Mouse (Mus musculus) granulocyte monocyte progenitor cell, adult 5-6 weeks (primary cell): ENCODE data around the gene Tmem235. TPM values are rescaled to one million over a fixed set of nuclear protein-coding genes. Genes with fewer than 3 reads are reported as not detected.
"Not testable (repeated sequence)": the region's sequence is repeated elsewhere in the genome, so short reads cannot be mapped to it uniquely, and the experiment has no call there.

Source experiments
- ATAC-seq: replicated peaks from 2 replicates; pipeline ENCODE4 v1.8.0; 2016; ENCODE audit warnings: mild to moderate bottlenecking, moderate TSS enrichment, inconsistent platforms; ENCODE audit not compliant: poor library complexity, severe bottlenecking
- total RNA-seq, 2 experiments: library from RNA; stranded (forward) in 1 of 2; stranded (reverse) in 1 of 2; fragments of 200-712, 200-1000 nt in 1 of 2; fragments of >200 nt in 1 of 2; fragmentation: Nextera tagmentation in 1 of 2; gene quantifications; 2 replicates each; pipeline ENCODE4 v1.2.3; 2014 to 2017

Tmem235 gene
- total RNA-seq (2014; fragmentation: Nextera tagmentation) = not detected in 2 replicates
- total RNA-seq (2017) = not detected in 2 replicates

GRCm38 (mm10) chr11:117860601-117861000, at the start of gene Tmem235:
Tmem235 (plus strand) TSS chr11:117860752.
- no peak for ATAC-seq

GRCm38 (mm10) chr11:117813867-117814266, 46.7 kb upstream of the Tmem235 start:
- no peak for ATAC-seq

- peak; percentile 21; the same call in 1 of the 2 replicates for ATAC-seq
Observed at GRCm38 (mm10) chr11:117814704-117815366, 45.7 kb upstream of the Tmem235 start.

- not testable (repeated sequence) for ATAC-seq
Observed at GRCm38 (mm10) chr11:117815850-117816249, 44.7 kb upstream of the Tmem235 start.

- no peak for ATAC-seq
Observed at GRCm38 (mm10) chr11:117816389-117816996, 44.1 kb upstream of the Tmem235 start.

- ATAC-seq = no peak
Observed at GRCm38 (mm10) chr11:117819095-117819494, 41.5 kb upstream of the Tmem235 start.

GRCm38 (mm10) chr11:117820173-117820572, 40.4 kb upstream of the Tmem235 start:
- ATAC-seq = no peak

- no peak for ATAC-seq
Observed at GRCm38 (mm10) chr11:117821868-117822267, 38.7 kb upstream of the Tmem235 start.

GRCm38 (mm10) chr11:117822728-117823241, 37.8 kb upstream of the Tmem235 start:
- ATAC-seq = no peak

GRCm38 (mm10) chr11:117823411-117823810, 37.1 kb upstream of the Tmem235 start:
- no peak for ATAC-seq

GRCm38 (mm10) chr11:117824060-117824969, 36.2 kb upstream of the Tmem235 start:
- peak; percentile 48 for ATAC-seq

GRCm38 (mm10) chr11:117825333-117826101, 35.0 kb upstream of the Tmem235 start, which contains the start of the genes Afmid and Tk1:
Afmid (plus strand) TSS chr11:117825924.
Tk1 (minus strand) TSS chr11:117826092.
- ATAC-seq = peak; percentile 40

GRCm38 (mm10) chr11:117826164-117826563, 34.4 kb upstream of the Tmem235 start:
- no peak for ATAC-seq

GRCm38 (mm10) chr11:117826916-117827315, 33.6 kb upstream of the Tmem235 start:
- no peak for ATAC-seq

GRCm38 (mm10) chr11:117827386-117827785, 33.2 kb upstream of the Tmem235 start:
- ATAC-seq = no peak

- ATAC-seq = peak; percentile 7
Observed at GRCm38 (mm10) chr11:117828149-117828887, 32.2 kb upstream of the Tmem235 start.

- peak; percentile 21 for ATAC-seq
Observed at GRCm38 (mm10) chr11:117828888-117829604, 31.5 kb upstream of the Tmem235 start.

- ATAC-seq = no peak
Observed at GRCm38 (mm10) chr11:117829671-117830215, 30.8 kb upstream of the Tmem235 start.
